Mouse (Mus musculus) adrenal gland, postnatal 14 days (tissue): Measurements from ENCODE around the gene Piezo1. TPM values are rescaled to one million over a fixed set of nuclear protein-coding genes. Genes with fewer than 3 reads are reported as not detected.

ENCODE experiments used
- DNase-seq: peaks from one replicate; pipeline ENCODE4 v3.0.0; 2021; ENCODE audit warnings: mixed read lengths
- total RNA-seq: library from RNA; stranded (reverse); gene quantifications from 2 replicates; pipeline ENCODE4 v1.2.3, GENCODE M21; 2021

Gene Piezo1
- total RNA-seq, 1 experiment from 2014 or later = 23.2 TPM

DNA sequence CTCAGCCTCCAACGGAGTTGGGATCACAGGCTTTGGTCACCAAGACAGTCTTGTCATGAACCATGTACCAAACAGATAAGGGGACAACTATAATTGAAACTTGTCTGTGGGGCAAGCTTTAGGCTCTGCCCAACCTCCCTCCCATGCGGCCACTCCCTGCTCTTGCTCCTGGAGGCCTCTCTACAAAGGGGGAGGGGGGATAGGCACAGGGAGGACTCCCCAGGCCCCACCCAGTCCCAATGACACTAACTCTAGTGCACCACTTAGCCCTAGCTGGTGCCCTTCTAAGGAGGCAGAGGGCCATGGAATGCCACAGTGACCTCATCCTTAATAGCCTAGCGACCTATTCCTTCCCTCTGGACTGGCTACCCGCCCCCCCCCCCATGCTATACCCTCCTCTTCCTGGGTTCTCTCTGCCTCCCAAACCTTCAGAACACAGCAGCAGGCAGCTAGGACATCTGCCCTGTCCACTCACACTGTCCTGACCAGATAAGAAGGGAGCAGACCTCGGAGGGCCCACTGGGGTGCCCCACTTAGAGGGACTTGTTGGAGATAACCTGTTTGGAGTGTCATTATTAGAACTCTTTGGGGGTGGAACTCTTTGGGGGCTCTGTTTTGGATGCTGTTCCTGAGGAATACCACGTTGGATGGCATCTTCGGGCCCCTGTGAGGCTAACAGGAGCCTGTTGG lies 4.9 kb downstream of the Piezo1 start:
- no peak for DNase-seq

DNA sequence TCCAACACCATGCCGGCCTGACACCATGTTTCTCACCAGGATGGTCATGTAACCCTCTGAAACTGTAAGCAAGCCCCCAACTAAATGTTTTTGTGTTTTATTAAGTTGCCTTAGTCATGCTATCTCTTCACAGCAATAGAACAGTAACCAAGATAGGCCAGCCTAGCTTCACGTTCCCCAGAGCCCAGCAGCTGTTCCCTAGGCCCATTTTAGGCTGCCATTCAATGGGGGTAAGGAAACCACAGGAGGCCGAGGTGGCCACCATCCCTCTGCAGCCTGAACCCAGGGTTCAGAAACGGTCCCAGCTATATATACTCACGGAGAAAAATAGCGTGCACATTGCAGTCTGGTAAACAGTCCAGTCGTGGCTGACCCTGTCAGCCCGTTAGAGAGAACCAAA lies 7.0 kb downstream of the Piezo1 start:
- DNase-seq = no peak

DNA sequence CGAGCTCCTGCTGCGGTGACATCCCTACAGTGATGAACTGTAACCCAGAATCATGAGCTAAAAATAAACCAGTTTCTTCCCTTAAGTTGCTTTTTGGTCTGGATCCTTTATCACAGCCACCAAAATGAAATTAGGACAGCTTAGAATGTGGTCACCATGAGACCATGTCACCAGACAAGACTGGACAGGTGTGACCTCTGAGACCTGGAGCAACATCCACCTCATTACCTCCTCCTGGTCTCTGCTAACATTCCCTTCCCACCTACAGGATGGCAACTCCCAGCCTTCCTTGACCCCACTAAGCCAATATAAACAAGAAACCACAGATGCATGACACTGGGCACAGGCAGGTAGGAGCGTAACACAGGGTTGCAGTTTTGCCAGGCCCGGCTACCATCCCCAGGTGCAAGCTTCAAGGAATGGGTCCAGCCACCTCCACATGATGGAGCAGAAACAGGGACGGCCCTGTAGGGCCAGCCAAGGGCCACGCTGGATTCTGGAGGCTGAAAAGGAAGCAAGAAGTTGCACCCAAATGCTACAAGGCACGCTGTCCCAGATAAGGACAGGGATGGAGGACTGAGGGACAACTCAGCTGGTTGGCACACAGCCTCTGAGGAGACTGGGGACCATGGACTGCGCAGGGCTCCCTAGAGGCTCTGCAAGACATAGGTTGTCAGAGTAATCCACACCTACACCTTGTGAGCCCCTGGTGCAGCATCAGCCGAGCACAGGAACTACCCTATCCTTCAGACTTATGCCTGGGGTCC lies 12.6 kb downstream of the Piezo1 start:
- DNase-seq = no peak

DNA sequence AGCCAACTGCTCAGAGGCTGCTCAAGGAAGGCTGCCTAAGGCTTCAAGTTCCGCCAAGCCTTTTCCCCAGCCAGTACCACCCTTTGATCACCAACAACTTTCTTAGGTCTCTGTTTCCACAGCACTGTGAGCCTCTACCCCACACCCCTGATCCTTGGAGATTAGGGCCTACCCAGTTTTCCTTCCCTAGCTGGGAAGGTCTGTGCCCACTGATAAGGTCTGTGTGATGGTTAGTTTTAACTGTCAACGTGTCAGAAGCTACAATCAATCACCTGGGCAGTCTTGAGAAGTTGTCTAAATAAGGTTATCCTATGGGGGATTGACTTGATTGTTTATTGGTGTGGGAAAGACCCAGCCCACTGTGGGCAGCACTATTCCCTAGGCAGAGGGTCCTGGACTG lies 13.3 kb downstream of the Piezo1 start:
- no peak for DNase-seq

DNA sequence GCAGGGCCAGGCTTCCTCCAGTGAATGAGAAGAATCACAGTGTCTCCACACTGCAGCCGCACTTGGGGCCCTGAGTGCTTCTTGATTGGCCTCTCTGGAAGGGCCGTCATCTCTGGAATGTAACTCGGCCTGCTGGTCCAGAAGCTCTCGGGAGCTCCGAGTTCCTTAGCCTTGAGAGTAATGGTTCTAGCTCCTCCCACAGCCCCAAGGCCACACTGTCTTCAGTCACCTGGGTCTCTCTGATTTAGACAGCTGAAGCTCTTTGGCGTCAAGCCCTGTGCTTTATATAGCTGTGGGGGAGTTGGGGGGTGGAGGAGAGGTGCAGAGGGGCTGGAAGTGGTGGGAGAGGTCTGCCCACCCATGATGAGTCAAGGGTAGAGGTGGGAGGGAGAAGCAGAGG lies 14.1 kb downstream of the Piezo1 start:
- DNase-seq = peak; percentile 45

DNA sequence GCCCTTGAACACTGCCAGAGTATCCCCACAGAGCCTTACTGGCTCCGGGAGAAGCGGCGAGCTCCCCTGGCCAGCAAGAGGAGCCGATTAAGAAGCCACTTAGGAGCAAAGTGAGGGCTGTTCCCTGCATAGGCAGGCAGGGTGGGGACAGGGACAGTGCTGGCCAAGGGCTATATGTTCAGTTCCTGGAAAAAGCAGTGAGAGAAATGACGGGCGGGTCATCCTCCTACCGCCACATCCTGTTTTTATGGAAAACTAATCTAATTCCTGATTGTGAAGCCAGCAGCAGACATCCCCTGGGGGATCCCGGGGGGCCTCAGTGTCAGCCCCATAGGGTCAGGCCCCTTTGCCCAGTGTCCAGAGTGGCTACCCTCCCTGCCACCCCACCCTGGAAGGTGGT lies 19.8 kb downstream of the Piezo1 start:
- no peak for DNase-seq

DNA sequence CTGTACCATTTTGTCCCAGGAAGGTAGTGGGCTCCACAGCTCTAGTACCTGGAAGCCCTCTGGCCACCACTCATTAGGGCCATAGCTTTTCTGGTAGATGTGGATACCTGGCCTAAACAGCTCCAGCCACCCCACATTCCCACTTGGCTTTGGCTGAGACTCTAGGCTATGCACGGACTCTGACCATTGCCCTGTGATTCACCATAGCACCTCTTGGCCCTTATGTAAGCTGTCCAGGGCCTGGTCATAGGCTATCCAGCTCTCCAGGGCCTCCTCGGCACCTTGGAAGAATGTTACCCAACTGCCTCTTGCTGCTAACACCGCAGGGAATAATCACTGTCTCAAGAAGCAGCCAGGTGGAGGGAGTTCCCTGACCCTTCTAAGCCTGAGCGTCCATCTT lies 22.0 kb downstream of the Piezo1 start:
- DNase-seq = no peak

DNA sequence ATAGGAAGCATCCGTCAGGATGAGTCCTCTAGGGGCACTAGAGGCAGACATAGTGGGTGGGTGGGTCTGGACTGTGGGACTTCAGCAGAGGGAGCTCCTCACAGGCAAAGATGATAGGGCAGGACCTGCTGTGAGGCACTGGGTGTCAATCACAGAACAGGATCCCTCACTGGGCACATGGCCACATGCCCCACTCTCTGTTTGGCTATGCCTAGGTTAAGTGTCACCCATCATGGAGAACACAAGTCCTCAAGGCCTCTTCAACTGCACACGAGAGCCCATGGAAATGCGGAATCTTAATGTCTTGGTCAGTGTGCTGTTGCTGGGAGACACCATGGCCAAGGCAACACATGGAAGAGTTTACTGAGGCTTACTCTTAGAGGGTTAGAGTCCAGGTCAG lies 23.2 kb downstream of the Piezo1 start:
- DNase-seq = no peak

DNA sequence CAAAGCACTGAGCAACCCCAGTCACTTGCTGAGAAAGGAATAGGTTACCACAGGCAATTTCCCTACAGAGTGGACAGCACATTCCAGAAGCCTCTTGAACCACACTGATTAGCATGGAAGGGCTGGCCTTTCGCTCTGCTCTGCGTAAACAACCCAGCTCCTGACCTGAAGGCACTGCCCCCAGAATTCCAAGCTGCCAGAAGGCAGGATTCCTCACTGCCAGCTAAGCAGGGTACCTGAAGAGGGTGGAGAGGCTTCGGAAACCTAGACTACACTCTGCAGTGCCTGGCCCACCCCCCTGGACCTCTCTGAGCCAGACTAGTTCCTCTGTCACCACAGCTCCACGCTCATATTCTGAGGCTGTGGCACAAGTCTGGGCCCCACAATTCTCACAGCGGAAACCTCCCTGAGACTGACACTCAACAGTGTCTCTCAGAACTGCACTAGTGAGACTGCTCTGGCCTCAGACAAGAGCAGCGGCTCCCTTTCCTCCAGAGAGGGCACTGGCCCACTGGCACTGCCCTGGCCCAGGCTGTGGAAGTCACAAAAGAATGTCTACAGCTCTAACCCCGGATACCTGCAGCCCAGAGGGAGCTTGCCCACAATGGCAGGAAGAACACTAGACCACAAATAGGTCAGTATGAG lies 24.5 kb downstream of the Piezo1 start:
- DNase-seq = no peak

DNA sequence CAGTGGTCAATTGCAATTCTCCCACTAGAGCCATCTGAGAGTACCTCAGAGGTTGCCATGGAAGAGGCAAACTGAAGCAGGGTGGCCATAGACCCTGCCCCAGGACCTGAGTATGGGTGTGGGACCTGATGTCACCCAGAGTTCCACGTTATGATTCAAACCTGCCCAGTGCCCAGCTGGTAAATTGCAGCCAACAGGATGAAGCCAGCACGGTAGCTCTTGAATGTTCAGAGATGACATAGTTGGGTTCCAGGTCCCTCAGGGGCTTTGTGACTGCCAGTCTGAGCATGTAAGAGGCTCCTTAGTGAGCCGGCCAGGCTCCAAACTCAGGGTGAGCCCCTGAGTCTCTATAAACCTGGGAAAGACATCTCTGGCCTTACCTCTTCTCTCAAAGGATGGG lies 25.0 kb downstream of the Piezo1 start:
- DNase-seq = no peak

DNA sequence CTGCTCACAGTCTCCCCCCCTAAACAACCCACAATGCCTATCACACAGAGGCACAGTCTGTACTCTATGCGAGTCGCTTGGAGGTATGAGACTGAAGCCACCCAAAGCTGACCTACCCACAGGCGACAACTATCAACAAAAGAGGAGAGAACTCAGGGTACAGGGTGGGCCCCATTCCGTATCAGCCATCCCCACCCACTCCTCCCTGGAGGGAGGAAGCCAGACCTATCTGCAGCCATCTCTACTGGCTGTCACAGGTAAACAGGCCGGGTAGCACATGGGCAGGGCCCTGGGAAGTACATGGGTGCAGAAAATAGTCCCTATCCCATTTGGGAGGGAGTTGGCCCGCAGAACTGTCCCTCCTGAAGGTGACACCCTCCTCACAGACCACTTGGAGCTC lies 26.1 kb downstream of the Piezo1 start:
- no peak for DNase-seq

DNA sequence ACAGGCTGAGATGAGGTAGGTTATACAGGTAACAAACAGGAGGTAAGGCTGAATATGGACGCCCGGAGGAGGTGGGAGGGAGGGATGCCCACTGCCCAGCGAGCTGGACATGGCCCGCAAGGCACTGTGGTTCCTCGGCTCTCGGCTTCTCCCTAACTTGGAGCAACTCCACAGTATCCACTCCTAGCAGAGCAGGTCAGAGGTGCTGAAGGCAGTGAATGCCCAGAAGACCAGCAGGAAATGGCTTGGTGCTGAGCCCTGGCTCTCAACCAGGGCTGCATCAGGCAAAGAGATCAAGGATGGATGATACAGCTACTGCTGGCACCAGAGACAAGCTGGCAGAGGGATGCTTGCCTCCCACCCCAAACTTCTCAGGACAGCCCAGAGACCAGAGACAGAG lies 26.6 kb downstream of the Piezo1 start:
- peak; percentile 42 for DNase-seq

DNA sequence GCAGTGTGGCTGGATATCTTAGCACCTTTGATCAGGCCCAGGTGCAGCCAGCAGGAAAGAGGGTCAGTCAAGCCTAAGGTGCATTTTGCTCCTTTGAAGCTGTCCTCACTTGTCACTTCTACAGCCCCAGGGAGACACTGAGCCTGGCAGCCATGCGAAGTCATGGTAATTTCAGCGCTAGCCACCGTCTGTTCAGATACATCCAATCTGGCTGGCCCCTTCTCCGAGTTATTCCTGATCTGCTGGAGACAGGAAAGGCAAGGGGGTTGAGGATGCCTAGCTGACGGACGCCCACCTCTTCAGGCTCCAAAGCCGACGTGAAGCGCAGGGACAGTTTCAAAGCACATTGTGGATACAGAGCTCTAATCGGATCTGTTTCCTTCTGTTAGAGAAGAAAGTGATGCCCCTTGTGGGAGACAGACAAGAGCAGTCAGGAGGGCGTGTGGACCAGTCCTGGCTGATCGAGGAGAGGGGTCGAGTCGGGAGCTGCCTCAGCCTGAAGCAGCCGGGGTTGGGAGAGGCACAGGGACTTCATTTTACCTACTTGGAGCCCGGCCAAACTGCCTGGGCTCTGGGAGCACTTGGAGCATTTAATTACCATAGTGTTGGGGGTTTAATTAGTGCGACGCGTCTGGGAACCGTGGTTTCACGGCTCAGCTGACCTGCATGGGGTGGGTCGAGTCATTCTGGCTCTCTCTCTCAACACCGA lies 27.3 kb downstream of the Piezo1 start:
- no peak for DNase-seq

DNA sequence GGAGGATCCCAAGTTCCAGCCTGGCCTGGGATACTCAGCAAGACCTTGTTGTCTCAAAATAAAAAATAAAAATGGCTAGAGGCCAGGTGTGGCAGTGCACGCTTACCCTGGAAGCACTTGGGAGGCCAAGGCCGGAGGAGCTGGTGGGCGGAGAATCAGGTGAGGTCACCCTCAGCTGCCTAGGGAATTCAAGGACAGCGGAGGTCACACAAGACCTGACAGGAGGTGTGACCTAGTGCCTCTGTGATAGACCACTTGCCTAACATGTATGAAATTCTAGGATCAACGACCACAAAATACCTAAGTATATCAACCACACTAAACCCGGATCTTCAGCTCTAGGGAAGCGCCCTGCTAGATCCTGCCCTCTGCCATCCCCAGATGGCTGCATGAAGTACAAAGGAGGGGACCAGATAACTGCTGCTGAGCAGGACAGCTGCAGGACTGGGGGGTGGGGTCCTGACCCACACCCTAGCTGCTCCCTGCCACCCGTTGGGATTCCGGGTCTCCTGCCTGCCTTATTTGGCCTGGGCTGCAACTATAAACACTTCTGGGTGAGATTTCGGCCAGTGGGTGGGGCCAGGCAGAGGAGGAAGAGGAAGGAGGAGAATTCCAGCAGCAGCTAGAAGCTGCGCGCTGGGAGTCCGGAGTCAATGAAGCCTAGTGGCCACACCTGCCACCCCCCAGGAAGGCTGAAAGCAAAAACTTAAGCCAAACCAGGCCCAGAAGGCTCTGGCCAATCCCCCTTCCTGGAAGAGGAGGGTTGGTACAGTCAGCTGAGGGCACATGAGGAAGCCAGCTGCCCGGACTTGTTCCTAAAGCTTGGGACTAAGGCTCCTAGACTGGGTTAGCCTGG lies 28.1 kb downstream of the Piezo1 start:
- DNase-seq = peak; percentile 58

DNA sequence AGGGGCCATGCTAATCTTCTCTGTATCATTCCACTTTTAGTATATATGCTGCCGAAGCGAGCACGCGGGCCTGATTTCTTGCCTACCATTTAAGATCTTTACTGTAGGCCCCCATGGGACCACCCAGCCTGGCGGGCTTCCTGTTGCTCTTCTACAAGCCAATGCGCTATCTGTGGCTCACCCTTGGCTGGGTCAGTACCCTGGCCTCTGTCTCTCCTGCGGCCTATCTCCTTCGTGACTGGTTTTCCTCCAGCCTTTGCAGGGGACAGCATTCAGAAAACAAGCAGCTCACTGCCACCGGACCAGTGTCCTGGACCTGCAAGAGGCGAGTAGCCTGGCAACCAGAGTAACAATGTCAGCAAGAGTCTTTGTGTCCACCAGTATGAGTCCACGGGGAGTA lies 30.5 kb downstream of the Piezo1 start:
- no peak for DNase-seq

DNA sequence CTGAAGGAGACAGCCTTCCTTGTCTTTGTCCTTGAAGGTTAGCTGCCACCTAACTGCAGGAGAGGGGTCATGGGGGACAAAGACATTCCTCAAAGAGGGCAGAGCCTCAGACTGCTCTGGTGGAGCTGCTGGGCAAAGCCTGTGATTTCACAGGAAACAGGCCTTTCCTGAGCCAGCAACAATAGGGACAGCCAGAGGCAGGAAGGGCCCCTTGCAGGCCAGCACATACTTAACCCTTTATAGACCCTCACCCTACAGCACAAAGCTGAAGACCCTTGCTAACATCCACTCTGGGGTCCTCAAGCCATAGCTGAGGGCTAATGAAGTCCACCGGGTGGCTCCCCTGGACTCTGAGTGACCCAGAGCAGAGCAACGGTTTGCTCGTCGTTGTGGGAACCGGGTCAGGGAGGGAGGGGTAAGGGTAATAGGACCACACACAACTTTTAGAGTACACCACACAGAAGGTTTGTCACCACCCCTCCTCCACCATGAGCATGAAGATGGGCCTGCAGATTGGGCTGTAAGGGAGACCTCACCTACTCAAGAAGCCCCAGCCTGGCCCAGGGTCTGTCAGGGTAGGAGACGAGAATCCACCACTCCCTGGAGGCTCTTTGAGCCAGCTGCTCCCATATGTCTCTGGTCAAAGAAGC lies 33.5 kb downstream of the Piezo1 start:
- DNase-seq = peak; percentile 51

DNA sequence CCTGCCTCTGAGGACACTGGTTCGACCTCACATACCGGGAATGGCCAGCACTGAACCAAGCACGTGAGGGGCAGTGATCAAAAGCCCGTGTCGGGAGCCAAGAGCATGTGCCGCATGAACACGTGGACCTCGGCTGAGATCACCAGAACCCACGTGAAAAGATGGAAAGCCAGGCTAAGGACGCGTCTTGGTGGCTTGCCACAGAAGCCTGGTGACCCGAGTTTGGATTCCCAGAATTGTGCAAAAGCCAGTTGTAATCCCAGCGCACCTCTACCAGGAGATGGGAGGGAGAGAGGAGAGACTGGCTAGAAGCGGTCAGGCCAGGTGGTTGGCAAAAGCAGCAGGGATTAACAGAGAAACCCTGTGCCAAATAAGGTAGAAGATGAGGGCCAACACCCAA lies 35.4 kb downstream of the Piezo1 start:
- DNase-seq = no peak

DNA sequence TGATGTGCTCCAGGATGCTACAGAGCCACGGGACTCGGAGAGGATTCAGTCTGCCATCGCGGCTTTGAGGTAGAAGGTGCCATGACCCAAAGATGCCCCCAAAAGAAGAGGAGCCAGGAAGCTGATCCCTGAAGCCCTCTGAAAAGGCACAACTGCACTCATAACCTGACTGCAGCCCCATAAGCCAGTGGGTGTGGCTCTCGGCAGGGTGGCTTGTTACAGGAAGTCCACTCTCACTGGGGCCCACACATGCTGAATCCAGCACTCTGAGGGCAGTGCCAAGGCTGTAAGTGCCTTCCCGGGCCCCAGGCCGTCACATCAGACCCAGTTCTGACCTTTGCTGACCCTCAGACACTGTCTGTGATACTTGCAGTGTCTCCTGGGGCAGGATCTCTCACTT lies 38.7 kb downstream of the Piezo1 start:
- no peak for DNase-seq

DNA sequence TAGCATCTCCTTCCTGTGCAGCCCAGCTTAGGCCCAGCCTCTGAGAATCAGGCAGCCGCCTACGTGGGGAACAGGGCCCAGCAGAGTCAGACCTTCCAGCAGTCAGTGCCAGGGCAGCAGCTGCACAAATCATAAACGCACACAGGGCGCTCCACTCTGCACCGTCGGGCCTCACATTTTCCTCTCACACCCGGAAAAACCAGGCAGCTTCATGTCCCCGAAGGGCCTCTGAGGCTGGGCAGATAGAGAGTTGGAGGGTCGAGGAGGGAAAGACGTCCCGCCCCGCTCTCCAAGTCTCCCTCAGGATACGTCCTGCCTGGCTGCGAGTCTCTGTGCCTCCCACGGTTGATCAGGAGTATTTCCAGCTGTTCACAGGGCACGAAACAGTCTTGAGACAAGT lies 39.6 kb downstream of the Piezo1 start:
- DNase-seq = no peak

DNA sequence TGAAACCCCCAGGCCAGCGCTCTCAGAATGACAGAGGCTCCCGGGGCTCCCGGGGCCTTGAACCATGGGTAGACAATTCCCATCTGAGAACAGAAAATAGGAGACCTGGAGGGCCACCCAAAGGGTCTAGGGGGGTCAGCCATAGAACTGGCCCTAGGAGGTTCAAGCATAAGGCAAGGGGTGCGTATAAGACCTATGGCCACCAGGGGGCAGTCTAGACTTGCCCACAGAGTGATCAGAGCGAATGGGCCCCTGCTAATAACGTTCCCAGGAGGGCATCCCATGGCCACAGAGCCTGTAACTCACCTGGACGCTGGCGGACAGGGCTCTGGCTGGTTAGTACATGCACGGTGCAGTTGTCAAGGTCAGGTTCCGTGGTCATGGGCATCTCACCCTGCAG lies 50.3 kb downstream of the Piezo1 start:
- DNase-seq = peak; percentile 91

DNA sequence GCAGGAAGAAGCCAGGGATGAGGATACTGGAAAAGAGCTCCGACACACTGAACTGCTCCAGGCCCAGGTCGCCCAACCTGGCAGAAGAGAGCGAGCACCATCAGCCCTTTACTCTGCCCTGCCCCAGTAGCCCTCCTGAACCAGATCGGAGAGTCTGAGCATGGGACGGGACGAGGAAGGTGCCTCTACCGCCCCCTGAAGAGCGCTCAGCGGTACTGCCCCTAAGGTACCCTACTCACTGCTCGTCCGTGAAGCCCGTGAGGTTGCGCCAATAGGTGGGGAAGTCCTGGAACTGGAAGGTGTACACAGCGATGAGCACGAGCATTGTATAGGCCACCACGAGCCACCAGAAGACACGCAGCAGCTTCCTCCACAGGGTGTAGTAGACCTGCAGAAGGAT lies 53.2 kb downstream of the Piezo1 start:
- no peak for DNase-seq
